Mouse (Mus musculus) megakaryocyte progenitor cell, adult 5-6 weeks (primary cell): ENCODE results near the gene Slc13a3. TPM values are rescaled to one million over a fixed set of nuclear protein-coding genes. Genes with fewer than 3 reads are reported as not detected.

Source experiments
- ATAC-seq: replicated peaks from 2 replicates; pipeline ENCODE4 v1.8.0; 2016; ENCODE audit warnings: mild to moderate bottlenecking, moderate TSS enrichment, inconsistent platforms; ENCODE audit not compliant: poor library complexity
- total RNA-seq, 2 experiments: library from RNA; stranded (forward) in 1 of 2; stranded (reverse) in 1 of 2; fragments of 157-497, 149-512 nt in 1 of 2; fragments of 200-1000 nt in 1 of 2; gene quantifications; 2 replicates each; pipeline versions ENCODE4 v1.2.3 to v1.2.4; 2015 to 2017

The Slc13a3 gene
- total RNA-seq (2015) = 0.15 TPM in 1 of 2 replicates, not detected in the other
- 0.08 TPM in 1 of 2 replicates, not detected in the other for total RNA-seq (2017)

GRCm38 (mm10) chr2:165473003-165473402 lies at the start of gene Slc13a3:
Gene Slc13a3, minus strand, starts transcription at chr2:165473230.
- no peak for ATAC-seq

- ATAC-seq = no peak
Measured at GRCm38 (mm10) chr2:165515178-165515728, 42.2 kb upstream of the Slc13a3 start.

- ATAC-seq = no peak
Measured at GRCm38 (mm10) chr2:165512870-165513600, 40.0 kb upstream of the Slc13a3 start.

GRCm38 (mm10) chr2:165512426-165512825 lies 39.4 kb upstream of the Slc13a3 start:
- ATAC-seq = no peak

- peak; percentile 75 for ATAC-seq
Measured at GRCm38 (mm10) chr2:165511530-165511929, 38.5 kb upstream of the Slc13a3 start.

GRCm38 (mm10) chr2:165510914-165511458 lies 38.0 kb upstream of the Slc13a3 start:
- ATAC-seq = peak; percentile 73

- no peak for ATAC-seq
Measured at GRCm38 (mm10) chr2:165510466-165510865, 37.4 kb upstream of the Slc13a3 start.

GRCm38 (mm10) chr2:165509686-165510085 lies 36.7 kb upstream of the Slc13a3 start:
- no peak for ATAC-seq

- peak; percentile 50 for ATAC-seq
Measured at GRCm38 (mm10) chr2:165503259-165504203, 30.5 kb upstream of the Slc13a3 start, which contains the start of gene Slc2a10. Gene Slc2a10, plus strand, starts transcription at chr2:165503787.

- no peak for ATAC-seq
Measured at GRCm38 (mm10) chr2:165498816-165499215, 25.8 kb upstream of the Slc13a3 start.

GRCm38 (mm10) chr2:165497706-165498275 lies 24.8 kb upstream of the Slc13a3 start:
- no peak for ATAC-seq

GRCm38 (mm10) chr2:165496251-165496650 lies 23.2 kb upstream of the Slc13a3 start:
- peak; percentile 67 for ATAC-seq

- ATAC-seq = no peak
Measured at GRCm38 (mm10) chr2:165494495-165494894, 21.5 kb upstream of the Slc13a3 start.

GRCm38 (mm10) chr2:165493587-165494210 lies 20.7 kb upstream of the Slc13a3 start:
- ATAC-seq = peak; percentile 13; the same call in 1 of the 2 replicates

GRCm38 (mm10) chr2:165492648-165493553 lies 19.9 kb upstream of the Slc13a3 start, which contains the start of gene Trp53rka:
Gene Trp53rka, minus strand, starts transcription at chr2:165493324.
- ATAC-seq = peak; percentile 95

GRCm38 (mm10) chr2:165486881-165487535 lies 14.0 kb upstream of the Slc13a3 start:
- peak; percentile 86 for ATAC-seq

- ATAC-seq = no peak
Measured at GRCm38 (mm10) chr2:165486401-165486800, 13.4 kb upstream of the Slc13a3 start.

GRCm38 (mm10) chr2:165485826-165486225 lies 12.8 kb upstream of the Slc13a3 start:
- no peak for ATAC-seq
